Comparison of ENCODE assay signal across 10 mouse cellular contexts in genomic region chr3:120541556-120542476, GRCm38 (mm10).
DNase-seq lines count a peak whose midpoint lies in the region; ATAC-seq lines count a peak whose summit lies in the region.
"Had no signal": no experiment of that assay in that cellular context is flagged by ENCODE, and none has a peak within 500 bp of the region (broad histone marks: within the 10 kb centered on the region; RNA-seq: fewer than 3 reads in every experiment).

No protein-coding gene starts in this region.

- H3K4me3 ChIP-seq in heart, embryonic 10.5 days: peak overlapping the region; percentile 24; the same call in 1 of the 2 replicates
- no peak overlapping the region for H3K4me3 ChIP-seq in hindbrain, embryonic 11.5 days (ENCODE audit: low read depth, low read length)
- no peak overlapping the region for H3K4me3 ChIP-seq in midbrain, embryonic 14.5 days (replicated peaks; ENCODE audit: low read depth, low read length)
- no peak overlapping the region for H3K4me3 ChIP-seq in kidney, embryonic 14.5 days (ENCODE audit: low read length)
- H3K4me3 ChIP-seq: embryonic facial prominence, embryonic 15.5 days had no signal

- intact Hi-C loops in heart, postnatal 14 days (cut with DNase I): no loop called here

- no peak overlapping the region for H3K9ac ChIP-seq in hindbrain, embryonic 11.5 days (ENCODE audit: low read depth, low read length)
- no peak overlapping the region for H3K9ac ChIP-seq in midbrain, embryonic 14.5 days (replicated peaks; ENCODE audit: low read length)
- H3K9ac ChIP-seq in kidney, embryonic 14.5 days (ENCODE audit: low read depth, low read length): no peak overlapping the region
- H3K9ac ChIP-seq: embryonic facial prominence, embryonic 15.5 days had no signal

- no peaks in the 10 kb centered on the region for H3K9me3 ChIP-seq in heart, embryonic 10.5 days
- no peaks in the 10 kb centered on the region for H3K9me3 ChIP-seq in hindbrain, embryonic 11.5 days (ENCODE audit: control insufficient read depth, low read length)
- H3K9me3 ChIP-seq in midbrain, embryonic 14.5 days (ENCODE audit: control insufficient read depth, low read length): no peaks in the 10 kb centered on the region
- no peaks in the 10 kb centered on the region for H3K9me3 ChIP-seq in kidney, embryonic 14.5 days (ENCODE audit: control insufficient read depth, low read length)
- H3K9me3 ChIP-seq: embryonic facial prominence, embryonic 15.5 days had no signal

- H3K4me2 ChIP-seq in hindbrain, embryonic 11.5 days (replicated peaks; ENCODE audit: low read depth, low read length): no peak overlapping the region
- H3K4me2 ChIP-seq in midbrain, embryonic 14.5 days (ENCODE audit: low read length): peak overlapping the region; percentile 33
- H3K4me2 ChIP-seq in kidney, embryonic 14.5 days (replicated peaks; ENCODE audit: low read depth, low read length): no peak overlapping the region
- H3K4me2 ChIP-seq: embryonic facial prominence, embryonic 15.5 days had no signal

- H3K4me1 ChIP-seq in heart, embryonic 10.5 days: 0 out of 2 replicates have a peak, but pooled peaks cover 9% of the 10 kb centered on the region
- no peaks in the 10 kb centered on the region for H3K4me1 ChIP-seq in hindbrain, embryonic 11.5 days (replicated peaks; ENCODE audit: control insufficient read depth, insufficient read depth, low read length)
- H3K4me1 ChIP-seq in midbrain, embryonic 14.5 days (ENCODE audit: control insufficient read depth, insufficient read depth, low read length): peaks cover 4% of the 10 kb centered on the region; the same call in 1 of the 2 replicates
- no peaks in the 10 kb centered on the region for H3K4me1 ChIP-seq in kidney, embryonic 14.5 days (ENCODE audit: control insufficient read depth, insufficient read depth, low read length)
- H3K4me1 ChIP-seq: embryonic facial prominence, embryonic 15.5 days had no signal

- no peaks in the 10 kb centered on the region for H3K27me3 ChIP-seq in heart, embryonic 10.5 days (ENCODE audit: insufficient read depth, poor library complexity, severe bottlenecking)
- no peaks in the 10 kb centered on the region for H3K27me3 ChIP-seq in hindbrain, embryonic 11.5 days (ENCODE audit: control insufficient read depth, insufficient read depth, low read length)
- no peaks in the 10 kb centered on the region for H3K27me3 ChIP-seq in midbrain, embryonic 14.5 days (ENCODE audit: control insufficient read depth, insufficient read depth, low read length)
- no peaks in the 10 kb centered on the region for H3K27me3 ChIP-seq in kidney, embryonic 14.5 days (ENCODE audit: control insufficient read depth, insufficient read depth, low read length)
- H3K27me3 ChIP-seq: embryonic facial prominence, embryonic 15.5 days had no signal

- no peaks in the 10 kb centered on the region for H3K36me3 ChIP-seq in heart, embryonic 10.5 days
- no peaks in the 10 kb centered on the region for H3K36me3 ChIP-seq in hindbrain, embryonic 11.5 days (ENCODE audit: control insufficient read depth, insufficient read depth, low read length)
- H3K36me3 ChIP-seq in midbrain, embryonic 14.5 days (ENCODE audit: control insufficient read depth, insufficient read depth, low read length): no peaks in the 10 kb centered on the region
- H3K36me3 ChIP-seq in kidney, embryonic 14.5 days (ENCODE audit: control insufficient read depth, insufficient read depth, low read length): no peaks in the 10 kb centered on the region
- H3K36me3 ChIP-seq: embryonic facial prominence, embryonic 15.5 days had no signal

- peak; percentile 40; the same call in 1 of the 2 replicates for ATAC-seq in hindbrain, embryonic 11.5 days (ENCODE audit: low FRiP score)
- no peak; the same call in 1 of the 2 replicates for ATAC-seq in midbrain, embryonic 14.5 days (ENCODE audit: low FRiP score, low TSS enrichment)
- ATAC-seq in kidney, embryonic 14.5 days (ENCODE audit: low FRiP score, low TSS enrichment): no peak

- DNase-seq in heart, embryonic 10.5 days (ENCODE audit: low spot score): no peak
- DNase-seq in heart, postnatal 14 days: no peak
- peak; percentile 19 for DNase-seq in embryo, embryonic 10 days (ENCODE audit: low spot score)
- peak; percentile 15 for DNase-seq in hindbrain, embryonic 11.5 days (ENCODE audit: low spot score)
- peak; percentile 61 for DNase-seq in midbrain, embryonic 14.5 days
- no peak for DNase-seq in gastrocnemius, postnatal 4 days (ENCODE audit: low spot score in 2 of 2)
- no peak for DNase-seq in urinary bladder, postnatal 4 days (ENCODE audit: low spot score in 2 of 2)
- DNase-seq: kidney, adult 11 months had no signal

- WGBS in heart, embryonic 10.5 days: 30% methylated on average over 21 of the region's 21 CpGs
- WGBS in hindbrain, embryonic 11.5 days: 53% methylated on average over 21 of the region's 21 CpGs
- WGBS in midbrain, embryonic 14.5 days: 42% methylated on average over 21 of the region's 21 CpGs
- WGBS in kidney, embryonic 14.5 days: 46% methylated on average over 21 of the region's 21 CpGs

- H3K27ac ChIP-seq in heart, embryonic 10.5 days: peak overlapping the region; percentile 17; the same call in 1 of the 2 replicates
- H3K27ac ChIP-seq in hindbrain, embryonic 11.5 days (ENCODE audit: low read depth, low read length): no peak overlapping the region
- H3K27ac ChIP-seq in midbrain, embryonic 14.5 days (replicated peaks; ENCODE audit: low read depth, low read length): peak overlapping the region; percentile 5
- H3K27ac ChIP-seq in kidney, embryonic 14.5 days (ENCODE audit: low read depth, low read length): no peak overlapping the region
- H3K27ac ChIP-seq: embryonic facial prominence, embryonic 15.5 days had no signal

Comparison
In these comparisons a context has a peak if more than half of its experiments do, and no peak if none do; other contexts are left out.
1. DNase-seq: peak in embryo, embryonic 10 days (single experiment), hindbrain, embryonic 11.5 days (single experiment) and midbrain, embryonic 14.5 days (single experiment); none in heart, embryonic 10.5 days (single experiment), heart, postnatal 14 days (0 of 2), gastrocnemius, postnatal 4 days (0 of 2) and urinary bladder, postnatal 4 days (0 of 2).
2. H3K27ac ChIP-seq: peak in heart, embryonic 10.5 days (single experiment) and midbrain, embryonic 14.5 days (single experiment); none in hindbrain, embryonic 11.5 days (single experiment) and kidney, embryonic 14.5 days (single experiment).